Mouse (Mus musculus) erythroblast, embryonic 14.5 days (primary cell): ENCODE results near the gene Foxe3.

ENCODE experiments used
- GATA1 ChIP-seq: IDR thresholded peaks from 2 replicates; pipeline ENCODE4 v1.6.1; 2012; ENCODE audit warnings: low read length, inconsistent platforms, mixed read lengths
- TAL1 ChIP-seq: IDR thresholded peaks from 3 replicates; pipeline ENCODE4 v1.6.1; 2012; ENCODE audit warnings: low read length, inconsistent platforms, mixed read lengths

DNA sequence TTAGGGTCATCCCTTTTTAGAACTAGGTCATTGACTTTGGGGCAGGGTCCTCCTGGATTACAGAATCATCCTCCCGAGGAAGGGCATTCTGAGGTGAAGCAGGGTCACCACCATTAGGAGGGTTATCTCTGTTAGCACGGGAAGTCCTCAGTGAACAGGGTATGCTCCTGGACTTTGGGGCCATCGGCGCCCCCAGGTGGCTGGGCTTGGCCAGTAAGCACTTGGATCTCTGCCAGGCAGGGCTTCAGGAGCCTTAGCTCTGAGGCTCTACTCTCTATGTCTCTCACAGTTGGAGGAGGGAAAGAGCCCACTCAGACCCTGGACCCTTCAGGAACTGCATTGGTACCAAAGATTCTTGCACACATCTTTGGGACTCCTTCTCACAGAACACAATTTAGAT lies 28.0 kb downstream of the Foxe3 start:
- no peak for TF ChIP-seq TAL1
- TF ChIP-seq GATA1: no peak
